Mouse (Mus musculus) retina, embryonic 14.5 days (tissue): Measurements from ENCODE around the gene Hoxa3.
A peak's percentile ranks its signal among the peaks of the same experiment; 100 is the strongest.

Source experiments
- DNase-seq: peaks from one replicate; pipeline ENCODE4 v3.0.0-alpha.2; 2015; ENCODE audit warnings: low spot score

The Hoxa3 gene

GRCm38 (mm10) chr6:52213119-52213986 lies at the start of gene Hoxa3, which contains the start of gene Gm28308:
Gene Hoxa3, minus strand, starts transcription at chr6:52213336.
Gene Gm28308, minus strand, starts transcription at chr6:52213339.
- DNase-seq: no peak

- no peak for DNase-seq
Observed at GRCm38 (mm10) chr6:52262463-52263320, 49.6 kb upstream of the Hoxa3 start.

GRCm38 (mm10) chr6:52261751-52262462 lies 48.8 kb upstream of the Hoxa3 start:
- DNase-seq: no peak

- DNase-seq: no peak
Observed at GRCm38 (mm10) chr6:52260654-52261575, 47.8 kb upstream of the Hoxa3 start, which contains the start of gene Hoxa13. Gene Hoxa13, minus strand, starts transcription at chr6:52260880.

GRCm38 (mm10) chr6:52259811-52260261 lies 46.7 kb upstream of the Hoxa3 start:
- no peak for DNase-seq

- no peak for DNase-seq
Observed at GRCm38 (mm10) chr6:52259081-52259790, 46.1 kb upstream of the Hoxa3 start.

- DNase-seq: peak; percentile 92
Observed at GRCm38 (mm10) chr6:52256956-52257355, 43.8 kb upstream of the Hoxa3 start.

- peak; percentile 53 for DNase-seq
Observed at GRCm38 (mm10) chr6:52253511-52254500, 40.7 kb upstream of the Hoxa3 start.

GRCm38 (mm10) chr6:52252775-52253376 lies 39.7 kb upstream of the Hoxa3 start:
- DNase-seq: no peak

GRCm38 (mm10) chr6:52252016-52252774 lies 39.1 kb upstream of the Hoxa3 start:
- no peak for DNase-seq

- DNase-seq: no peak
Observed at GRCm38 (mm10) chr6:52251177-52251879, 38.2 kb upstream of the Hoxa3 start.

GRCm38 (mm10) chr6:52249826-52250225 lies 36.7 kb upstream of the Hoxa3 start:
- DNase-seq: no peak

- no peak for DNase-seq
Observed at GRCm38 (mm10) chr6:52249415-52249738, 36.2 kb upstream of the Hoxa3 start.

GRCm38 (mm10) chr6:52248638-52249414 lies 35.7 kb upstream of the Hoxa3 start:
- DNase-seq: no peak

- DNase-seq: no peak
Observed at GRCm38 (mm10) chr6:52247766-52248637, 34.9 kb upstream of the Hoxa3 start.
